Mouse (Mus musculus): ENCODE measurements around the gene Krt81. TPM values are rescaled to one million over a fixed set of nuclear protein-coding genes. Genes with fewer than 3 reads are reported as not detected.

Gene Krt81
- polyA plus RNA-seq, 1 experiment from 2014 or later = not detected

DNA sequence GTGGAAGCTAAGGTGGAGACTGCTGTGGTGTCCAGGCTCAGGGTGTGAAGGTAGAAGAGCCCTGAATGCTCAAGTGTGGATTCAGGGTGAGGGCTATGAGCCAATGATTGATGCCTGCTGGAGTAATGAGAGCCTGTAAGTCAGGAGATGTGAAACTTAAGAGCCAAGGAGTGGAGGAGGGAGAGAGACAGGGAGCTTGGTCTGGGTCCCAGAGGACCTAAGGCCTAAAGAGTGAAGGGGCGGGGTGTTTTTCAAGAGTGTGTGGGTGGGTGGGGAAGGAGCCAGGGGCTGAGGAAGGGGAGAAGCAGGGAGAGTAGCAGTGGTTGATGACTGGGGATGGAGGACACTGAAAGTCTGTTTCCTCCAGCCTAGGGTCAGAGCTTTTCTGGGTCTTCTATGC lies 20.1 kb upstream of the Krt81 start:
- ATAC-seq (replicated peaks; ENCODE audit: insufficient number of reproducible peaks, insufficient read depth, low FRiP score, low read depth) = no peak
- Histone ChIP-seq H3K4me3 (no peak overlapping the region), H3K9me3 (replicated peaks) (no peaks in the 10 kb centered on the region), H3K4me1 (replicated peaks) (peaks cover 9% of the 10 kb centered on the region), H3K36me3 (no peaks in the 10 kb centered on the region), H3K27me3 (peaks cover 20% of the 10 kb centered on the region), H3K27ac (no peak overlapping the region), H3K4me2 (no peak overlapping the region), H3K9ac (no peak overlapping the region)
- WGBS = 53% methylated on average over 1 of the region's 1 CpGs

DNA sequence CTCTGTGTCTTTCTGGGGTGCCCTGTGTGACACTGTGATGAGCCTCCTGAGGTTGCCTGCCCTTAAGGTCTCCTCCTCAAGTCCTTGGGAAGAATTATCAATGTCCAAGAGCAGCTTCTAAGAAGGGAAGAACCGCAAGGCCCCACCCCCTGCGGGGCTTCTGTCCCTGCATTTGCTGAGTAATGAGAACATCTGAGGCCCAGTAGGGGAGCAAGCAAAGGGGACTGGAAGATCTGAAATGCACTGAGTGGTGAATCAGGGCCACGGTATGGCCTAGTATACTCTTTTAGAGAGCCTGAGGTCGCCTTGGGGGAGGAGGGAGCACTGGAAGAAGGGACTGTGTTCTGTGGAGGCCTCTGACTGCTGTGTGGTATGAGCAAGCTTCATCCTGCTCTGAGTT lies 18.5 kb upstream of the Krt81 start:
- Histone ChIP-seq H3K4me2 (no peak overlapping the region), H3K4me1 (replicated peaks) (peaks cover 9% of the 10 kb centered on the region), H3K9me3 (replicated peaks) (no peaks in the 10 kb centered on the region), H3K4me3 (no peak overlapping the region), H3K9ac (no peak overlapping the region), H3K27me3 (peaks cover 31% of the 10 kb centered on the region), H3K36me3 (no peaks in the 10 kb centered on the region), H3K27ac (no peak overlapping the region)
- ATAC-seq (replicated peaks; ENCODE audit: insufficient number of reproducible peaks, insufficient read depth, low FRiP score, low read depth) = no peak
- 31% methylated on average over 4 of the region's 4 CpGs for WGBS

GRCm38 (mm10) chr15:101479666-101480060 lies 16.1 kb upstream of the Krt81 start:
- Histone ChIP-seq H3K4me3 (peak overlapping the region; percentile 34), H3K27me3 (peaks cover 31% of the 10 kb centered on the region), H3K36me3 (no peaks in the 10 kb centered on the region), H3K4me2 (peak overlapping the region; percentile 62), H3K9ac (no peak overlapping the region), H3K27ac (no peak overlapping the region), H3K4me1 (replicated peaks) (peaks cover 9% of the 10 kb centered on the region), H3K9me3 (replicated peaks) (no peaks in the 10 kb centered on the region)
- ATAC-seq (replicated peaks; ENCODE audit: insufficient number of reproducible peaks, insufficient read depth, low FRiP score, low read depth) = no peak
- 34% methylated on average over 11 of the region's 11 CpGs for WGBS

DNA sequence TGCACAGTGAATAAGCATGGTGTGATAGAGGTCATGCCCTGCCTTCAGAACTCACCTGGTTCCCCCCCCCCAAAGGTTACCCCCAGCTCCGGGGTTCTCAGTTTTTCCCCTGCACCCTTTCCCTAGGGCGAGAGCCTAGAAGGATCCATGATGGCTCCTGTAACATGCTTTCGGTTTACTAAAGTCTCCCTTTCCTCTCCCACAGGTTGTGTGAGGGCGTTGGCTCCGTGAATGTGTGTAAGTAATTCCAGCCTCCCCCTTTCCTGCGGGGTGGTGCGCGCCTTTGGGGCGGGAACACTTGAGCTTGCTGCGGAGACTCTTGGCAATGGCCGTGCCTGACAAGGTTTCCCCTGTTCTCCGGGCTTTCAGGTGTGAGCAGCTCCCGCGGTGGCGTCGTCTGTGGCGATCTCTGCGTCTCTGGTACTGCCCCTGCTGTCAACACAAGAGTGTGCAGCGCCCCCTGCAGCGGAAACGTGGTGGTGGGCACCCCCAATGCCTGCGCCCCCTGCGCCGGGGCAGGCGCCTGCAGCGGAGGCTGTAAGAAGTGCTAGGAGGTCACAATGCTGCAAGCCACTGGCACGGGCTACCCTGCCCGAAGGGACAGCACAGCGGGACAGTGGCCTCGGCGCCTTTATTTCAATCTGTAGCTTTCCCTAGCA lies 15.6 kb upstream of the Krt81 start:
- Histone ChIP-seq H3K4me2 (peak overlapping the region; percentile 62), H3K27me3 (peaks cover 31% of the 10 kb centered on the region), H3K9me3 (replicated peaks) (no peaks in the 10 kb centered on the region), H3K4me3 (peak overlapping the region; percentile 34), H3K9ac (no peak overlapping the region), H3K4me1 (replicated peaks) (peaks cover 9% of the 10 kb centered on the region), H3K27ac (no peak overlapping the region), H3K36me3 (no peaks in the 10 kb centered on the region)
- ATAC-seq (replicated peaks; ENCODE audit: insufficient number of reproducible peaks, insufficient read depth, low FRiP score, low read depth) = no peak
- WGBS = 6% methylated on average over 31 of the region's 31 CpGs

- Histone ChIP-seq H3K4me1 (replicated peaks) (no peaks in the 10 kb centered on the region), H3K27me3 (peaks cover 7% of the 10 kb centered on the region), H3K4me3 (no peak within 1 kb of the TSS), H3K9me3 (replicated peaks) (no peaks in the 10 kb centered on the region), H3K9ac (no peak within 1 kb of the TSS), H3K27ac (no peak within 1 kb of the TSS), H3K4me2 (no peak within 1 kb of the TSS), H3K36me3 (no peaks in the 10 kb centered on the region)
- 19% methylated on average over 10 of the region's 10 CpGs for WGBS
- no peak for ATAC-seq (replicated peaks; ENCODE audit: insufficient number of reproducible peaks, insufficient read depth, low FRiP score, low read depth)
These were observed 9.5 kb upstream of the Krt81 start, which contains the start of gene Krt86 for GRCm38 (mm10) chr15:101472952-101473528. Krt86 (plus strand) TSS chr15:101473478.

GRCm38 (mm10) chr15:101469093-101469492 lies 5.5 kb upstream of the Krt81 start:
- H3K9ac ChIP-seq = no peak overlapping the region
- no peak for ATAC-seq (replicated peaks; ENCODE audit: insufficient number of reproducible peaks, insufficient read depth, low FRiP score, low read depth)
- H3K4me1 ChIP-seq (replicated peaks) = no peaks in the 10 kb centered on the region
- H3K4me2 ChIP-seq = no peak overlapping the region
- no peak overlapping the region for H3K27ac ChIP-seq
- H3K4me3 ChIP-seq = no peak overlapping the region
- 0 out of 2 replicates have a peak, but pooled peaks cover 5% of the 10 kb centered on the region for H3K27me3 ChIP-seq
- no peaks in the 10 kb centered on the region for H3K9me3 ChIP-seq (replicated peaks)
- H3K36me3 ChIP-seq = no peaks in the 10 kb centered on the region
- WGBS = 76% methylated on average over 4 of the region's 4 CpGs

DNA sequence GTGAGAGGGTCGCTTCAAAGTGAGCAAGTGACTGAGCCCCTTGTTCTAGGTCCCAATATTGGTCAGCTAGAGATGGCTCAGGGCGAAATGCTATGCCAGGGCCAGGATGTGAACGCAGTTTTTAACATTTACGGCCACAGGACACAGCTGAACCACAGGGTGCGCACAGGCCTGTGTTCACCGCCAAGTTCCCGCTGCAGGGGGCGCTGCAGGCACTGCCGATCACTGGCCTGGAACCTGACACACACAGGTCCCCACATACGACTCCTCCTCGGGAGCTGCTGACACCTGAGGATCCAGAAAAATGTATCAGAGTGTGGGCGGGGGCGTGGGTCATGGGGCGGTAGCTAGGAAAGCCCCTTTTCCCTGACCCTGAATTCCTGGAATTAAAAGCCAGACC lies 4.3 kb downstream of the Krt81 start:
- H3K9me3 ChIP-seq (replicated peaks) = no peaks in the 10 kb centered on the region
- H3K4me2 ChIP-seq = no peak overlapping the region
- WGBS = 74% methylated on average over 14 of the region's 14 CpGs
- H3K4me3 ChIP-seq = no peak overlapping the region
- no peaks in the 10 kb centered on the region for H3K36me3 ChIP-seq
- ATAC-seq (replicated peaks; ENCODE audit: insufficient number of reproducible peaks, insufficient read depth, low FRiP score, low read depth) = no peak
- H3K9ac ChIP-seq = no peak overlapping the region
- H3K4me1 ChIP-seq (replicated peaks) = no peaks in the 10 kb centered on the region
- H3K27ac ChIP-seq = no peak overlapping the region
- H3K27me3 ChIP-seq = peaks cover 6% of the 10 kb centered on the region; the same call in 1 of the 2 replicates

DNA sequence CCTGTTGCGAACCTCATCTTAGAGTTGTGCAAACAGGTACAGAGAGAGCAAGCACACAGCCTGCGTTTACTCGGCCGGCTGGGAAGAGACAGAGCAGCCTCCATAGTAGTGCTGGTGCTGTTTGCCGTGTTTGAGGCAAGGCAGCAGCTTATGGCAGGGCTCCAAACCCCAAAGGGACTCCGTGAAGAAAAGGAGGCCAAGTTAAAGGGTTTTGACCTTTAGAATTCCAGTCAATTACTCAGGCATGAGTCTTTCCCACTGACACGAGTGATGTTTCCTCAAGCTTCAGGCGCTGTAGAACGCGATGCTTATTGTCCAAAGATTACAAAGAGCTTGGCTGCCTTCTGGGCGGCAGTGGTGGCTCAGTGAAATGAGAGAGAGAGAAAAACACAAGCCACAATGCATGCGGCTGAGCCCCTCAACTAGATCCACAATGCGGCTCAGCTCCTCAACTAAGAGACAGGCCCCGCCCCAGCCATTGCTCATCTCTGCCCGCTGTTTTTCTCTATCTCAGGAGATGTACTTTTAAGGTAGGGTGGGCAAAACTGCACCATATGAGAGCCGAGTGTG lies 5.1 kb downstream of the Krt81 start:
- 61% methylated on average over 16 of the region's 16 CpGs for WGBS
- ATAC-seq (replicated peaks; ENCODE audit: insufficient number of reproducible peaks, insufficient read depth, low FRiP score, low read depth) = no peak
- H3K4me1 ChIP-seq (replicated peaks) = no peaks in the 10 kb centered on the region
- H3K4me3 ChIP-seq = no peak overlapping the region
- H3K36me3 ChIP-seq = no peaks in the 10 kb centered on the region
- no peak overlapping the region for H3K27ac ChIP-seq
- peaks cover 6% of the 10 kb centered on the region; the same call in 1 of the 2 replicates for H3K27me3 ChIP-seq
- no peak overlapping the region for H3K9ac ChIP-seq
- H3K9me3 ChIP-seq (replicated peaks) = no peaks in the 10 kb centered on the region
- H3K4me2 ChIP-seq = no peak overlapping the region

DNA sequence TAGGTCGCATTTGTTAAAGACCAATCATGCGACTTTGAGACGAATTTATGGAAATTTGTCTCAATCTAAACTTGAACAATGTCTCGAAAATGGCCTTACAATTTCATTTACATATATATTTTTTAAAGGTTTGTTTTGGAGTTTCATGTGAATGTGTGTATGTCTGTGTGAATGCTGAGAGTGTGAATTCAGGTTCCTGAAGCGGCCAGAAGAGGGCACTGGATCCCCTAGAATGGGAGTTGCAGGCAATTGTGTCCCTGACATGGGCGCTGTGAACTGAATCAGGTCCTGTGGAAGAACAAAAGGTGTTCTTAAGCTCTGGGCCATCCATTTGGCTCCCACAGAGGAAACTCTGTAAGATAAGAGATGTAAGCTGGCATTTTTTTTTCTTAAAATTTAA lies 7.7 kb downstream of the Krt81 start:
- Histone ChIP-seq H3K36me3 (no peaks in the 10 kb centered on the region), H3K4me1 (replicated peaks) (peaks cover 3% of the 10 kb centered on the region), H3K4me3 (no peak overlapping the region), H3K27ac (no peak overlapping the region), H3K4me2 (no peak overlapping the region), H3K27me3 (no peaks in the 10 kb centered on the region), H3K9me3 (replicated peaks) (no peaks in the 10 kb centered on the region), H3K9ac (no peak overlapping the region)
- whole genome bisulfite sequencing = 83% methylated on average over 6 of the region's 6 CpGs
- no peak for ATAC-seq (replicated peaks; ENCODE audit: insufficient number of reproducible peaks, insufficient read depth, low FRiP score, low read depth)

DNA sequence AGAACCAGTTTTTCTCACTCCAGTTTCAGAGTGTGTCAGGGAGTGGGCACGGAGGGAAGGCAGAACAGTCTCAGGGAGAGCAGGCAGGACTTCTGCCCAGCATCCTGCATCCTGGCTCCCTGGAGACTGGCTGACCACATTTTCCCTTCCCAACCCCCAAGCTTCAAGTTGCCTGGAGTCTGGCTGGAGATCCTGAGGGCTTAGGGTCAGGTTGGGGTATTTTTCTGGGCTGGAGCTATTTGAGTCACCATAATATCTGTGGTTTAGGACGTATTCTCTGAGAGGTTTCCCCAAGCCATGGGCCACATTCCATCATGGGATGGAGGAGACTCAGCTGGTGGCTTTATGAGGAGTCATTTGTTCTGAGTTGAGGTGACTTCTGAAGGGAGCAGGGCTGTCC lies 8.3 kb downstream of the Krt81 start:
- H3K36me3 ChIP-seq = no peaks in the 10 kb centered on the region
- no peak overlapping the region for H3K9ac ChIP-seq
- ATAC-seq (replicated peaks; ENCODE audit: insufficient number of reproducible peaks, insufficient read depth, low FRiP score, low read depth) = no peak
- no peak overlapping the region for H3K4me3 ChIP-seq
- H3K4me2 ChIP-seq = no peak overlapping the region
- H3K27me3 ChIP-seq = no peaks in the 10 kb centered on the region
- WGBS = 74% methylated on average over 2 of the region's 2 CpGs
- peaks cover 3% of the 10 kb centered on the region for H3K4me1 ChIP-seq (replicated peaks)
- H3K27ac ChIP-seq = no peak overlapping the region
- no peaks in the 10 kb centered on the region for H3K9me3 ChIP-seq (replicated peaks)

DNA sequence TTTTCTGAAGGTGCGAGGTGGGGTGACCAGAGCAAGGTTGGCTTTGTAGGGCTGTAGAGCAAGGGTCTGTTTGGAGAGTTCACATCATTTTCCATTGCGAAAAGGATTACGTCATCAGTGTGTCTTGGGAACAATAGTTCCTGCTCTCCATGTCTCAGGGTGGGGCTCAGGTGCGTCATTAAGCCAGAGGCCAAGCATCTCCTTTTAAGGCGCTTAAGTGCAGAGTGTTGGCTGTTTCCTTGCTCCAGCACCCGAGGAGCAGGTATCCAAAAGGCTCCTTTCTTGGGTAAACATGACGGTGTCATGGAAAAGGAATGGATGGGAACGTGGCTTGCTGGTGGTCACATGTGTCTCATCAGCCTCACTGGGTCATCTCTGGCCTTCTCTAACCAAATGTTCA lies 8.8 kb downstream of the Krt81 start:
- H3K4me1 ChIP-seq (replicated peaks) = peaks cover 3% of the 10 kb centered on the region
- 84% methylated on average over 8 of the region's 8 CpGs for WGBS
- no peak overlapping the region for H3K4me3 ChIP-seq
- H3K9ac ChIP-seq = no peak overlapping the region
- H3K27ac ChIP-seq = no peak overlapping the region
- H3K27me3 ChIP-seq = no peaks in the 10 kb centered on the region
- no peaks in the 10 kb centered on the region for H3K36me3 ChIP-seq
- no peak overlapping the region for H3K4me2 ChIP-seq
- no peak for ATAC-seq (replicated peaks; ENCODE audit: insufficient number of reproducible peaks, insufficient read depth, low FRiP score, low read depth)
- H3K9me3 ChIP-seq (replicated peaks) = no peaks in the 10 kb centered on the region

Measured in heart, embryonic 15.5 days (tissue).